Comparison of ENCODE assay signal across 34 mouse cellular contexts in genomic region chr19:31791724-31792123, GRCm38 (mm10).
"Had no signal": no experiment of that assay in that cellular context is flagged by ENCODE, and none has a peak within 500 bp of the region (broad histone marks: within the 10 kb centered on the region; RNA-seq: fewer than 3 reads in every experiment).

No protein-coding gene starts in this region.

- H3K4me2 ChIP-seq: heart, embryonic 11.5 days; heart, embryonic 12.5 days; heart, embryonic 15.5 days; hindbrain, embryonic 12.5 days; hindbrain, embryonic 13.5 days; hindbrain, embryonic 14.5 days; hindbrain, embryonic 15.5 days; intestine, embryonic 15.5 days; kidney, embryonic 15.5 days had no signal

- H3K27ac ChIP-seq: heart, embryonic 10.5 days; heart, embryonic 15.5 days; hindbrain, embryonic 10.5 days; hindbrain, embryonic 12.5 days; hindbrain, embryonic 13.5 days; hindbrain, embryonic 14.5 days; hindbrain, embryonic 15.5 days; hindbrain, postnatal 0 days; intestine, embryonic 15.5 days; kidney, embryonic 15.5 days; kidney, postnatal 0 days; layer of hippocampus, adult 2 months; left cerebral cortex, adult 2 months had no signal

- H3K9ac ChIP-seq: heart, embryonic 12.5 days; heart, embryonic 15.5 days; hindbrain, embryonic 12.5 days; hindbrain, embryonic 13.5 days; hindbrain, embryonic 14.5 days; hindbrain, embryonic 15.5 days; intestine, embryonic 15.5 days; kidney, embryonic 15.5 days had no signal

- H3K4me1 ChIP-seq: heart, embryonic 10.5 days; heart, embryonic 15.5 days; hindbrain, embryonic 10.5 days; hindbrain, embryonic 12.5 days; hindbrain, embryonic 13.5 days; hindbrain, embryonic 15.5 days; intestine, embryonic 15.5 days; kidney, embryonic 15.5 days had no signal

- DNase-seq: heart, postnatal 10 days; heart, postnatal 14 days; heart, postnatal 4 days; kidney, adult 11 months; kidney, adult 18-20 months; kidney, adult 2 months; kidney, adult 8-10 months; kidney, adult 9 months; kidney, postnatal 10 days; kidney, postnatal 14 days; kidney, postnatal 25 days; kidney, postnatal 36 days; kidney, postnatal 4 days; layer of hippocampus, adult 9-11 months; layer of hippocampus, postnatal 36 days had no signal

- H3K9me3 ChIP-seq: heart, embryonic 10.5 days; heart, embryonic 12.5 days; heart, embryonic 15.5 days; hindbrain, embryonic 10.5 days; hindbrain, embryonic 12.5 days; hindbrain, embryonic 13.5 days; hindbrain, embryonic 15.5 days; intestine, embryonic 15.5 days; kidney, embryonic 15.5 days had no signal

- H3K36me3 ChIP-seq: heart, embryonic 10.5 days; heart, embryonic 12.5 days; heart, embryonic 15.5 days; hindbrain, embryonic 10.5 days; hindbrain, embryonic 12.5 days; hindbrain, embryonic 13.5 days; hindbrain, embryonic 15.5 days; intestine, embryonic 15.5 days; kidney, embryonic 15.5 days had no signal

- H3K27me3 ChIP-seq: heart, embryonic 12.5 days; heart, embryonic 15.5 days; hindbrain, embryonic 12.5 days; hindbrain, embryonic 13.5 days; hindbrain, embryonic 15.5 days; intestine, embryonic 15.5 days; kidney, embryonic 15.5 days had no signal

- H3K4me3 ChIP-seq: heart, embryonic 10.5 days; heart, embryonic 12.5 days; heart, embryonic 15.5 days; hindbrain, embryonic 10.5 days; hindbrain, embryonic 12.5 days; hindbrain, embryonic 13.5 days; hindbrain, embryonic 15.5 days; intestine, embryonic 15.5 days; kidney, embryonic 15.5 days; layer of hippocampus, adult 2 months; left cerebral cortex, adult 2 months had no signal

- ATAC-seq: hindbrain, embryonic 16.5 days; hindbrain, postnatal 0 days; inflammation-experienced regulatory T-cells, adult 6 months; intestine, embryonic 15.5 days; intestine, embryonic 16.5 days; intestine, postnatal 0 days had no signal
